Mouse (Mus musculus): ENCODE data around the gene Slc22a4. TPM values are rescaled to one million over a fixed set of nuclear protein-coding genes. Genes with fewer than 3 reads are reported as not detected.
A peak's percentile ranks its signal among the peaks of the same experiment; 100 is the strongest.
"Not testable (repeated sequence)": the region's sequence is repeated elsewhere in the genome, so short reads cannot be mapped to it uniquely, and the experiment has no call there.

The Slc22a4 gene
- total and polyA plus RNA-seq, 2 experiments from 2014 or later: 7.2 TPM

- WGBS: 73% methylated on average over 2 of the region's 2 CpGs
- no peak for TF ChIP-seq CTCF (IDR thresholded peaks at IDR 0.05; ENCODE audit: low read depth)
- H3K4me3 ChIP-seq (ENCODE audit: low read length): no peak overlapping the region
- H3K27me3 ChIP-seq (ENCODE audit: insufficient read depth, low read length): no peaks in the 10 kb centered on the region
- no peaks in the 10 kb centered on the region for H3K9me3 ChIP-seq (ENCODE audit: low read length)
- DNase-seq (ENCODE audit: low spot score) (no peak), ATAC-seq (no peak)
- H3K9ac ChIP-seq (replicated peaks; ENCODE audit: low read length): no peak overlapping the region
- H3K4me1 ChIP-seq (ENCODE audit: insufficient read depth, low read length): no peaks in the 10 kb centered on the region
- H3K4me2 ChIP-seq (ENCODE audit: low read depth, low read length): no peak overlapping the region
- no peak overlapping the region for H3K27ac ChIP-seq
- H3K36me3 ChIP-seq (ENCODE audit: insufficient read depth, low read length): no peaks in the 10 kb centered on the region
These were observed 22.3 kb upstream of the Slc22a4 start for GRCm38 (mm10) chr11:54050205-54050604.

GRCm38 (mm10) chr11:54040676-54041075 is 12.8 kb upstream of the Slc22a4 start:
- DNase-seq (ENCODE audit: low spot score) (no peak), ATAC-seq (no peak)
- Histone ChIP-seq H3K4me1 (ENCODE audit: insufficient read depth, low read length) (no peaks in the 10 kb centered on the region), H3K9me3 (ENCODE audit: low read length) (no peaks in the 10 kb centered on the region), H3K27me3 (ENCODE audit: insufficient read depth, low read length) (no peaks in the 10 kb centered on the region), H3K4me2 (ENCODE audit: low read depth, low read length) (no peak overlapping the region), H3K4me3 (ENCODE audit: low read length) (no peak overlapping the region), H3K27ac (no peak overlapping the region), H3K9ac (replicated peaks; ENCODE audit: low read length) (no peak overlapping the region), H3K36me3 (ENCODE audit: insufficient read depth, low read length) (no peaks in the 10 kb centered on the region)
- whole genome bisulfite sequencing: 95% methylated on average over 6 of the region's 6 CpGs
- TF ChIP-seq CTCF (IDR thresholded peaks at IDR 0.05; ENCODE audit: low read depth): no peak

GRCm38 (mm10) chr11:54032872-54033271 is 5.0 kb upstream of the Slc22a4 start:
- ATAC-seq; DNase-seq (ENCODE audit: low spot score); H3K4me3 ChIP-seq (ENCODE audit: low read length); H3K27ac ChIP-seq; H3K27me3 ChIP-seq (ENCODE audit: insufficient read depth, low read length); H3K4me1 ChIP-seq (ENCODE audit: insufficient read depth, low read length); H3K4me2 ChIP-seq (ENCODE audit: low read depth, low read length); H3K9ac ChIP-seq (replicated peaks; ENCODE audit: low read length); H3K36me3 ChIP-seq (ENCODE audit: insufficient read depth, low read length); H3K9me3 ChIP-seq (ENCODE audit: low read length): not testable (repeated sequence)
- 93% methylated on average over 1 of the region's 3 CpGs for WGBS

- Histone ChIP-seq H3K9me3 (ENCODE audit: low read length) (no peaks in the 10 kb centered on the region), H3K36me3 (ENCODE audit: insufficient read depth, low read length) (no peaks in the 10 kb centered on the region), H3K27me3 (ENCODE audit: insufficient read depth, low read length) (no peaks in the 10 kb centered on the region), H3K4me3 (ENCODE audit: low read length) (peak overlapping the region; percentile 51), H3K4me2 (ENCODE audit: low read depth, low read length) (peak overlapping the region; percentile 89), H3K4me1 (ENCODE audit: insufficient read depth, low read length) (peaks cover 20% of the 10 kb centered on the region), H3K27ac (0 out of 2 replicates have a peak overlapping the region, but pooled peaks have one; percentile 51), H3K9ac (replicated peaks; ENCODE audit: low read length) (peak overlapping the region; percentile 61; the same call in 1 of the 2 replicates)
- WGBS: 75% methylated on average over 4 of the region's 4 CpGs
- no peak for ATAC-seq
- TF ChIP-seq CTCF (IDR thresholded peaks at IDR 0.05; ENCODE audit: low read depth): no peak
- no peak for DNase-seq (ENCODE audit: low spot score)
These were observed 1.1 kb upstream of the Slc22a4 start for GRCm38 (mm10) chr11:54028997-54029396.

GRCm38 (mm10) chr11:54027131-54028043 is 503 bp downstream of the Slc22a4 start:
- Histone ChIP-seq H3K9me3 (ENCODE audit: low read length) (no peaks in the 10 kb centered on the region), H3K27me3 (ENCODE audit: insufficient read depth, low read length) (no peaks in the 10 kb centered on the region), H3K36me3 (ENCODE audit: insufficient read depth, low read length) (no peaks in the 10 kb centered on the region), H3K4me2 (ENCODE audit: low read depth, low read length) (peak overlapping the region; percentile 89), H3K27ac (peak overlapping the region; percentile 51; the same call in 1 of the 2 replicates), H3K4me3 (ENCODE audit: low read length) (peak overlapping the region; percentile 51), H3K4me1 (ENCODE audit: insufficient read depth, low read length) (peaks cover 20% of the 10 kb centered on the region), H3K9ac (replicated peaks; ENCODE audit: low read length) (peak overlapping the region; percentile 61)
- no peak for TF ChIP-seq CTCF (IDR thresholded peaks at IDR 0.05; ENCODE audit: low read depth)
- 17% methylated on average over 31 of the region's 31 CpGs for WGBS
- DNase-seq (ENCODE audit: low spot score): peak; percentile 32
- peak; percentile 22; the same call in 1 of the 2 replicates for ATAC-seq

- Histone ChIP-seq H3K9ac (replicated peaks; ENCODE audit: low read length) (no peak overlapping the region), H3K27ac (no peak overlapping the region), H3K4me2 (ENCODE audit: low read depth, low read length) (peak overlapping the region; percentile 89), H3K27me3 (ENCODE audit: insufficient read depth, low read length) (no peaks in the 10 kb centered on the region), H3K4me3 (ENCODE audit: low read length) (no peak overlapping the region), H3K36me3 (ENCODE audit: insufficient read depth, low read length) (no peaks in the 10 kb centered on the region), H3K9me3 (ENCODE audit: low read length) (no peaks in the 10 kb centered on the region), H3K4me1 (ENCODE audit: insufficient read depth, low read length) (peaks cover 20% of the 10 kb centered on the region)
- peak; percentile 5 for DNase-seq (ENCODE audit: low spot score)
- no peak for TF ChIP-seq CTCF (IDR thresholded peaks at IDR 0.05; ENCODE audit: low read depth)
- 89% methylated on average over 1 of the region's 1 CpGs for WGBS
- no peak for ATAC-seq
These were observed 1.3 kb downstream of the Slc22a4 start for GRCm38 (mm10) chr11:54026491-54027041.
